8 mouse cellular contexts compared by ENCODE assay signal in the genomic region with DNA sequence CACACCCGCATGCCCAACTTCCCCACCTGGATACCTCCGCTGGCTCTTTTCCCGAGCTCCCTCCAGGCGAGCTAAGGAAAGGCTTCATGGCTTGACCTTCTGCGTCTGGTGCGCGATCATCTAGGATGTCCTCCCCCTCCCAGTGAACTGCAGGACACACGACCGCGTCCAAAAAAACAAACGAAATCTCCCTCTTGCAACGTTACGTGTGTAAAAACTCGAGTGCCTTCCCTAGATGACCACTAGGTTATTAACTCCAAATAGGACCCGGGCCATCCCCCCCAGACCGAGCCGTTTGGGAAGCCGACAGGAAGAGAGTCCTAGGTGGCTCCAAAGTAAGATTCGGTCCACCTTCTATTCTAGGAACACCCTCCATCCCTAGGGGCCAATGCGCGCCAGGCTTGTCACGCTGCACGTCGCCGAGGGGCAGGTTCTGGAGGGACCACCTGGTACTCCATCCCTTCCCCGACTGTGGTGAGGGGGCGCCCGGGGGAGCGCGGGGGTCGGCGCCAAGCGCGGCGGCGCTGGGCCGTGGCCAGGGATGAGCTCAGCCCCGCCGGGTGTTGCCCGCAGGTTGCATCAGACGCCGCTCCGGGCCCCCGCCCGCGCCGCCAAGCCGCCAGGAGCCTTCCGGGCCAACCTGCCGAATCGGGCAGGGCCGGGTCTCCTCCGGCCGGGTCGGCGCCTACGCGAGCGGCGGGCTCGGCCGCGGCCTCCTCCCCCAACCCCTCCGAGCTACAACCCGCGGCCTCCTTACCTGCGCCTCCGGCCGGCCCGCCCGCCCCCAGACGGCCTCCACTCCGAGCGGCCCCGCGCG. TPM values are rescaled to one million over a fixed set of nuclear protein-coding genes. Genes with fewer than 3 reads are reported as not detected.
DNase-seq lines count a peak whose midpoint lies in the region; ATAC-seq lines count a peak whose summit lies in the region.

No protein-coding gene starts in this region.

- H3K27me3 ChIP-seq in hindbrain, embryonic 14.5 days (ENCODE audit: control insufficient read depth, insufficient read depth, low read length) = no peaks in the 10 kb centered on the region

- H3K36me3 ChIP-seq in hindbrain, embryonic 14.5 days (replicated peaks; ENCODE audit: control insufficient read depth, insufficient read depth) = no peaks in the 10 kb centered on the region

- H3K4me3 ChIP-seq in hindbrain, embryonic 14.5 days (replicated peaks; ENCODE audit: low read length) = peak overlapping the region; percentile 69

- H3K9ac ChIP-seq in hindbrain, embryonic 14.5 days = peak overlapping the region; percentile 76

- H3K27ac ChIP-seq in hindbrain, embryonic 14.5 days = peak overlapping the region; percentile 91

- no peaks in the 10 kb centered on the region for H3K9me3 ChIP-seq in hindbrain, embryonic 14.5 days (ENCODE audit: control insufficient read depth, low read length)

- peaks cover 11% of the 10 kb centered on the region for H3K4me1 ChIP-seq in hindbrain, embryonic 14.5 days (replicated peaks; ENCODE audit: control insufficient read depth, insufficient read depth, low read length)

- peak; percentile 39 for DNase-seq in ovary, postnatal 10 days (ENCODE audit: low spot score)
- DNase-seq in ovary, adult 18-20 months (ENCODE audit: low spot score) = no peak
- peak; percentile 83 for DNase-seq in cerebellum, adult 9-11 months
- DNase-seq in frontal cortex, adult 2 months (ENCODE audit: extremely low spot score in 1 of 2, low spot score in 1 of 2) = peak; percentile 41 to 53
- DNase-seq in hindbrain, embryonic 14.5 days (ENCODE audit: low spot score) = peak; percentile 46
- peak; percentile 51 to 61 for DNase-seq in left cerebral cortex, adult 8-10 months (ENCODE audit: low spot score in 2 of 2)
- peak; percentile 47 for DNase-seq in skeletal muscle tissue, adult 2 months (ENCODE audit: low read depth, low spot score)

- ATAC-seq in hindbrain, embryonic 14.5 days (ENCODE audit: low FRiP score) = peak; percentile 91
- peak; percentile 13 for ATAC-seq in megakaryocyte, adult 5-6 weeks (ENCODE audit: poor library complexity, severe bottlenecking)

- WGBS in hindbrain, embryonic 14.5 days = under 1% methylated on average over 71 of the region's 77 CpGs

- peak overlapping the region; percentile 82 for H3K4me2 ChIP-seq in hindbrain, embryonic 14.5 days (replicated peaks)

RNA-seq across cellular contexts. Expression of gene Cebpg, which starts 0.5 kb away (rescaled TPM):
- polyA plus RNA-seq in frontal cortex, adult 2 months (2012; rRNA removed) = 21.2 and 25.4 TPM in 2 replicates
- 28.3 and 30.8 TPM in 2 replicates for polyA plus RNA-seq in hindbrain, embryonic 14.5 days (2014; fragmentation: Nextera tagmentation; extraction: Ambion mirVana)
- 10 to 100 TPM; 29.4 to 43.7 (median 35.0) TPM for total RNA-seq in left cerebral cortex, adult 8-10 months (2022)
- total RNA-seq in megakaryocyte, adult 5-6 weeks (2015) = 29.8 and 33.5 TPM in 2 replicates
- 60.1 and 86.5 TPM in 2 replicates for total RNA-seq in megakaryocyte, adult 5-6 weeks (2017)
